Mouse (Mus musculus) B cell, adult 2 months (primary cell): ENCODE measurements at regions not wholly inside any gene's neighbourhood (a gene's known extent, or its start where the extent isn't known, plus 50 kb on each side); places are given as distances from the start of the nearest gene placed in this dataset.

Experiments used
- DNase-seq, 2 experiments: peaks; one replicate each; pipeline ENCODE4 v3.0.0; 2022

- DNase-seq, result peak; percentile 10 to 18
Measured at GRCm38 (mm10) chrX:106766812-106767211, 73.6 kb downstream of the Rtl3 start.
